Mouse (Mus musculus) heart, embryonic 14.5 days (tissue): ENCODE data around the gene Fam19a5. TPM values are rescaled to one million over a fixed set of nuclear protein-coding genes. Genes with fewer than 3 reads are reported as not detected.

Experiments used
- ATAC-seq: fragments of 200-750 bp; cut with Nextera tagmentation; 2 replicates; pipeline ENCODE4 v1.8.0; 2017; ENCODE audit warnings: low read depth, moderate TSS enrichment; ENCODE audit not compliant: insufficient number of reproducible peaks, insufficient read depth, low FRiP score
- H3K27ac ChIP-seq, 2 experiments: fragments of 200-500 bp in 1 of 2; fragments of 300-500 bp in 1 of 2; sonication (generic) in 1 of 2; replicated peaks in 1 of 2; 2 replicates each; pipeline ENCODE4 v1.5.1; 2012 to 2014; ENCODE audit warnings: low read depth in 2 of 2, low read length in 2 of 2, control low read depth in 1 of 2, mild to moderate bottlenecking in 1 of 2, mixed read lengths in 1 of 2; ENCODE audit not compliant: control insufficient read depth in 1 of 2, insufficient read depth in 1 of 2
- H3K27me3 ChIP-seq: fragments of 300-500 bp; sonication (generic); 2 replicates; pipeline ENCODE4 v1.6.1; 2014; ENCODE audit warnings: mild to moderate bottlenecking, low read length, control low read depth; ENCODE audit not compliant: control insufficient read depth, insufficient read depth
- H3K36me3 ChIP-seq: fragments of 300-500 bp; sonication (generic); 2 replicates; pipeline ENCODE4 v1.6.1; 2014; ENCODE audit warnings: mild to moderate bottlenecking, control low read depth, low read length, mixed read lengths; ENCODE audit not compliant: control insufficient read depth, insufficient read depth
- H3K4me1 ChIP-seq, 2 experiments: fragments of 200-500 bp in 1 of 2; fragments of 300-500 bp in 1 of 2; sonication (generic) in 1 of 2; 2 replicates each; pipeline ENCODE4 v1.6.1; 2012 to 2014; ENCODE audit warnings: low read length in 2 of 2, control low read depth in 1 of 2, mixed read lengths in 1 of 2; ENCODE audit not compliant: control insufficient read depth in 2 of 2, insufficient read depth in 2 of 2
- H3K4me2 ChIP-seq: fragments of 300-500 bp; sonication (generic); 2 replicates; pipeline ENCODE4 v1.6.1; 2014; ENCODE audit warnings: mild to moderate bottlenecking, low read length
- H3K4me3 ChIP-seq, 2 experiments: fragments of 200-500 bp in 1 of 2; fragments of 300-500 bp in 1 of 2; sonication (generic) in 1 of 2; 2 replicates each; pipeline ENCODE4 v1.5.1; 2012 to 2014; ENCODE audit warnings: low read length in 2 of 2, mild to moderate bottlenecking in 2 of 2, control low read depth in 1 of 2, low read depth in 1 of 2, moderate library complexity in 1 of 2; ENCODE audit not compliant: control insufficient read depth in 1 of 2, insufficient read depth in 1 of 2
- H3K9ac ChIP-seq: fragments of 300-500 bp; sonication (generic); 2 replicates; pipeline ENCODE4 v1.6.1; 2014; ENCODE audit warnings: mild to moderate bottlenecking, low read length
- H3K9me3 ChIP-seq: fragments of 300-500 bp; sonication (generic); 2 replicates; pipeline ENCODE4 v1.6.1; 2016; ENCODE audit warnings: low read length, control low read depth; ENCODE audit not compliant: control insufficient read depth
- WGBS: fragments of 180-500 bp; shearing (Covaris S2); extraction: QIAGEN DNeasy Blood & Tissue Kit; methylation state at CpG from one replicate; pipeline ENCODE4 v1.1.7; 2014; 5-methylcytosine and 5-hydroxymethylcytosine counted together
- polyA plus RNA-seq: library from polyadenylated mRNA; unstranded; fragments of >200 nt; fragmentation: Nextera tagmentation; extraction: Ambion mirVana; gene quantifications from 2 replicates; pipeline ENCODE4 v1.2.1, GENCODE M21; 2014

Gene Fam19a5
- polyA plus RNA-seq, 1 experiment from 2014 or later, result 0.57 TPM

DNA sequence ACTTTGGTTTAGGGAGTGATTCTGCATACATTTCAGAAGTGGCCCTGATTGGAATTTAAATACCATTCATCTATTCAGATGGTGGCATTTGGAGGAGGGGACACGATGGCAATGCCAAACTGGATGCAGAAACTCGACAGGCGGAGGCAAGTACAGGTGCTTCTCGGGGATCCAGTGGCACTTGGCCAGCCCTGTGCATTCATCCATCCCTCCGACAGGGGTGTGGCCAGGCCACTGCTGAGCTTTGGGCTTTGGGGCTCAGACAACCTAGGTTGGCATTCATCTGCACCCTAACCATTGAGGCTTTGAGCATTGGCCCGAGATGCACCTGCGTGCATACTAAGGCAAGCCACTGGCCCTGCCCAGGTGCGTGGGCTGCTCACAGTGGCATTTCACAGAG is 52.6 kb downstream of the Fam19a5 start:
- ATAC-seq, result no peak
- no peaks in the 10 kb centered on the region for H3K36me3 ChIP-seq
- H3K9me3 ChIP-seq, result no peaks in the 10 kb centered on the region
- H3K4me1 ChIP-seq, result no peaks in the 10 kb centered on the region
- H3K27me3 ChIP-seq, result no peaks in the 10 kb centered on the region
- H3K4me3 ChIP-seq, result no peak overlapping the region
- H3K4me2 ChIP-seq, result no peak overlapping the region
- no peak overlapping the region for H3K9ac ChIP-seq
- 88% methylated on average over 8 of the region's 8 CpGs for WGBS
- H3K27ac ChIP-seq, result no peak overlapping the region

DNA sequence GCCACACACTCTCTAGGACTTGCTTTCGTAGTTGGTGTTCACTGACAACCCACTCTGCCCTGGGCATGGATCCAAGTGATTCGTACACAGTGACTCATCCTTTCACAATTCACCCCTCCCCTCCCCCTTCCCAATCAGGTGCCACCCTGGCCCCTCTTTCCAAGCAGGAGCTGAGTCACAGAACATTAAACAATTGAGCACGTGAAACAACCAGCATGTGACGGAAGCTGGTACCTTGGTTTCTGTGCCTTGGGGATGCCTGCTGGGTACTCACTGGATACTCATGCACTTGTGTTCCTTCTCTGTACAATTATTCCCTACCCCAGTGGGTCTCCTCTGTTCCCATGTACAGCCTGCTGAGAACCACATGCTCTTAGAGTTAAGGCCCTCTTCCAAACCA is 53.0 kb downstream of the Fam19a5 start:
- no peak overlapping the region for H3K9ac ChIP-seq
- no peak overlapping the region for H3K4me2 ChIP-seq
- H3K36me3 ChIP-seq, result no peaks in the 10 kb centered on the region
- no peaks in the 10 kb centered on the region for H3K9me3 ChIP-seq
- H3K27me3 ChIP-seq, result no peaks in the 10 kb centered on the region
- H3K4me3 ChIP-seq, result no peak overlapping the region
- ATAC-seq, result no peak
- 46% methylated on average over 4 of the region's 4 CpGs for WGBS
- H3K4me1 ChIP-seq, result no peaks in the 10 kb centered on the region
- H3K27ac ChIP-seq, result no peak overlapping the region

DNA sequence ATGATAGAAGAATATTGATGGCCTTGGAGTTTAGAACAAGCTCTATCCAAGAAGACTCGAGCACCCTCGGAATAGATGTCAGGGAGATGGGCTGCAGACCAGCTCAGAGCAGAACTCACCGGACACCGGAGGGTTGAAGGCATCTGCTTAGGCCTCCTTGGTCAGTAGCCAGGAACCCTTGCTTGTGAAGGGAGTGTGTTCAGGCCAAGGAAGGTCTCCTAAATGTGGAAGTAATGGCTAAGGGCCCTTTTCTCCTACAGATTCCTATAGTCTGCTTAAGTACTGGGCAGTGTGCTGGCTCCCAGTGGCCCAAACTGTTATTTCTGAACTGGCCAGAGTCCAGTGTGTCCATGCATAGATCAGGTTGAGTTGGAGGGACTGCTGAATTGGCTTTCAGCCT is 53.7 kb downstream of the Fam19a5 start:
- Histone ChIP-seq H3K4me3 (no peak overlapping the region), H3K4me2 (no peak overlapping the region), H3K9me3 (no peaks in the 10 kb centered on the region), H3K36me3 (no peaks in the 10 kb centered on the region), H3K4me1 (no peaks in the 10 kb centered on the region), H3K27ac (no peak overlapping the region), H3K9ac (no peak overlapping the region), H3K27me3 (no peaks in the 10 kb centered on the region)
- WGBS, result 85% methylated on average over 4 of the region's 4 CpGs
- no peak for ATAC-seq

DNA sequence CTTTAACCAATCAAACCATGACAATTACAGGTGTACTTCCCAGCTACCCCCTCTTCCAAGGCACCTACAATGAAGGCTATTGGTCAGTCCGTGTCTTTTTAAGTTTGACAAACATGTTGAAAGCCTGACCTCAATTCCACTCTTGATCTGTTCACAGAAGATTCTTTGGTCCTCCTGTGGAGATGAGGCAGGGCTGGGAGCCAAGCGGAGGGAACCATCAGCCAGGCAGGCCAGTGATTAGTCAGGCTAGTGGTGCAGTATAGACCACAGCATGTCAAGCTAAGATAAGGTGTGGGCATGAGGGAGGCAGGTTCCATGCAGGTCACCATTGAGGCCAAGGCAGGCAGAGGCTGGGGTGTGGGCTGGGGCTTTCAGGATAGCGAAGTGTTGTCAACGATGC is 54.5 kb downstream of the Fam19a5 start:
- H3K4me1 ChIP-seq, result no peaks in the 10 kb centered on the region
- no peak for ATAC-seq
- no peak overlapping the region for H3K27ac ChIP-seq
- no peaks in the 10 kb centered on the region for H3K27me3 ChIP-seq
- WGBS, result 77% methylated on average over 4 of the region's 4 CpGs
- H3K36me3 ChIP-seq, result no peaks in the 10 kb centered on the region
- H3K9ac ChIP-seq, result no peak overlapping the region
- no peaks in the 10 kb centered on the region for H3K9me3 ChIP-seq
- no peak overlapping the region for H3K4me2 ChIP-seq
- H3K4me3 ChIP-seq, result no peak overlapping the region

DNA sequence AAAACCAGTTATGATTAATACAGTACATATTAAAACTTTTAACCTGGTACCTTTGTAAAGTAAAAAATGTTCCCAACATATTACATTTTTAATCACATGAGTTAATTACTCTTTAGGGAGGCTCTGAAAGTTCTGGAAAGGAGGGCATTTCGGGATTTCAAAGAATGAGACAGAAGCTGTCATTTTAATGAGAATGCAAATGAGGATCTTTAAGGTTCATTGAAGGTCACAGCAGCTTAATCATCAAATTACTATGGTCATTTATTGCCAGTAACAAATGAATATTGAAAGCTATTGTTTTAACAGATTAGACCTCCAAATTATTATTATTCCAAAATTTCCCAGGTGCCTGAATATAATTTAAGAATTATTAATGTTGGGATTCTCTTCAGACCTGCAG is 59.2 kb downstream of the Fam19a5 start:
- H3K4me2 ChIP-seq, result no peak overlapping the region
- H3K27ac ChIP-seq, result no peak overlapping the region
- no peaks in the 10 kb centered on the region for H3K36me3 ChIP-seq
- H3K4me1 ChIP-seq, result no peaks in the 10 kb centered on the region
- H3K9ac ChIP-seq, result no peak overlapping the region
- H3K9me3 ChIP-seq, result no peaks in the 10 kb centered on the region
- no peak for ATAC-seq
- H3K4me3 ChIP-seq, result no peak overlapping the region
- WGBS, result 76% methylated on average over 1 of the region's 1 CpGs
- no peaks in the 10 kb centered on the region for H3K27me3 ChIP-seq

DNA sequence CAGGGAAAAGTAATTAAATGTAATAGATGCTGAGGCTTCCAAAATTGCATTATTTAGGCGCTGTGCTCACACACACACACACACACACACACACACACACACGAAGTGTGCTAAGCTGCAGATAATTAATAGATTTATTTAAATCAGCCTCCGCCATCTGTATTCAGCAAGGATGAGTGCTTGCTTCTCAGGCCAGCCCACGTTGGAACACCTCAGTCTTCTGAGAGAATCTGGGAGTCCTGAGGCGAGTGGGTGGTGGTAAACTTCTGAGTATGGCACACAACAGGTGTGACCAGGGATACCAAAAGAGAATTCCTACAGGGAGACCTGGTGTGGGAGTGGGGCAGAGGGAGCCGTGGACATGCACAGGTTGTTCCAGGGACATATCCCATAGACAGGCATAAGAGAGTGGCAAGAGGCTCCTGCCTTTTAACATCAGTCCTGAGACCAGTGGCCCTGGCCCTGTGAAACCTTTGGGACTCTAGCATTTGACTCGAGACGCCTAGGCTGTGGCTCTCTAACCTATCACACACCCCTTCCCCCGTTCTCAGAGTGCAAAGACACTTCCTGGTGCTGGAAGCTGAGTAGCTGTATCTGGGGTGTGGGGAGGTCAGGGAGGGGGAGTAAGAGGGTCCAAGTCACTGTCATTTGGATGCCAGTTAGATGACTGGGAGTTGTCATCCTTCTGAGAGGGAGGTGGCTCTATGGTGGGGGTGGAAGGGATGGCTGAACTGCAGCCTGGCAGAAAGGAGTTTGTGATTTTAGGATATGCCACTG is 61.6 kb downstream of the Fam19a5 start:
- 48% methylated on average over 9 of the region's 9 CpGs for WGBS
- Histone ChIP-seq H3K36me3 (no peaks in the 10 kb centered on the region), H3K27me3 (no peaks in the 10 kb centered on the region), H3K9me3 (no peaks in the 10 kb centered on the region), H3K4me3 (no peak overlapping the region), H3K9ac (no peak overlapping the region), H3K4me2 (no peak overlapping the region), H3K4me1 (no peaks in the 10 kb centered on the region), H3K27ac (no peak overlapping the region)
- no peak for ATAC-seq

DNA sequence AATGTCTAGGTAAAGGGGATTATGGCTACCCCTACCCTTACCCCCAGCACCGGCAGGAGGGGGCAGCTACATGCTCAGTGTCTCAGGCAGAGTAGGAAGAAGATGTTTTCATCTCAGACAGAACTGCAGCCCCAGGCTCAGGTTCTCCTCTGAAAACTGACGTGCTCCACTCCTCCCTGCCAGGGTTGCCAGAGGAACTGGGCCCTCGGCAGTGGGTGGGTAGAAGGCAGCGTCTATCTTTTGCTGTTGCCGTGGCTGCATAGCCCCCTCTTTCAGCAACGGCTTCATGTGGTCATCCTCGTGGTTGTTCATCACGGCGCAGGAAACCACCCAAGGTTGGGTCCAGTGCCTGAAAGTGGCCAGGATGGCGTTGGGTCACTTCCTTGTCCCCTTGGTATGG is 62.6 kb downstream of the Fam19a5 start:
- no peaks in the 10 kb centered on the region for H3K36me3 ChIP-seq
- H3K4me2 ChIP-seq, result no peak overlapping the region
- no peak overlapping the region for H3K27ac ChIP-seq
- WGBS, result 81% methylated on average over 10 of the region's 10 CpGs
- H3K9ac ChIP-seq, result no peak overlapping the region
- no peaks in the 10 kb centered on the region for H3K9me3 ChIP-seq
- H3K4me3 ChIP-seq, result no peak overlapping the region
- no peaks in the 10 kb centered on the region for H3K27me3 ChIP-seq
- ATAC-seq, result no peak
- no peaks in the 10 kb centered on the region for H3K4me1 ChIP-seq

DNA sequence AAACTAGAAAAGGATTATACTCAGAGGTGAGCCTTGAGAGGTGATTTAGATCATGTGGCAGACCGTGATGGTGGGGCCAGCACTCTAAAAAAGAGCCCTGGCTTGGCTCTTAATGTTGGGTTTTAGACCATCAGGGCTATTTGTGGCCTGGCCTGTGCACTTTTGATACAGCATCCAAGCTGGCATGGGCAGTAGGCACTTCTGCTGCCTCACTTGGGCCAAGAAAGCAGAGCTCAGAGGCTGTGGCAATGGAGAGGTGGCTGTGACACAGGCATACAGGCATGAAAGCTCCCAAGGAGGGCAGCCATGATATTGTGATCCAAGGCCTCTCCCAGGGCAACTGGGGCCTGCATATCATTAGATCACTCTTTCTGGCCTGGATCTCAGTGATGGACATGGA is 65.1 kb downstream of the Fam19a5 start:
- Histone ChIP-seq H3K4me2 (no peak overlapping the region), H3K27ac (no peak overlapping the region), H3K27me3 (no peaks in the 10 kb centered on the region), H3K36me3 (no peaks in the 10 kb centered on the region), H3K4me1 (no peaks in the 10 kb centered on the region), H3K4me3 (no peak overlapping the region), H3K9ac (no peak overlapping the region), H3K9me3 (no peaks in the 10 kb centered on the region)
- 81% methylated on average over 1 of the region's 1 CpGs for WGBS
- ATAC-seq, result no peak
